Mouse (Mus musculus) kidney, adult 11 months (tissue): Measurements from ENCODE around the gene Mmp9.

Source experiments
- DNase-seq: peaks from one replicate; pipeline ENCODE4 v3.0.0; 2022

The Mmp9 gene

GRCm38 (mm10) chr2:164994659-164995428 is 54.3 kb downstream of the Mmp9 start:
- DNase-seq, result no peak

GRCm38 (mm10) chr2:164995976-164996375 is 55.4 kb downstream of the Mmp9 start:
- DNase-seq, result no peak

GRCm38 (mm10) chr2:164996848-164997720 is 56.5 kb downstream of the Mmp9 start:
- DNase-seq, result no peak

- DNase-seq, result peak; percentile 37
Measured at GRCm38 (mm10) chr2:164997721-164998428, 57.3 kb downstream of the Mmp9 start.

GRCm38 (mm10) chr2:165001958-165002357 is 61.4 kb downstream of the Mmp9 start:
- no peak for DNase-seq

- peak; percentile 28 for DNase-seq
Measured at GRCm38 (mm10) chr2:165003108-165003507, 62.5 kb downstream of the Mmp9 start.

GRCm38 (mm10) chr2:165004237-165004636 is 63.7 kb downstream of the Mmp9 start:
- DNase-seq, result peak; percentile 37
